Mouse (Mus musculus) heart, postnatal 4 days (tissue): ENCODE data around the gene Zbtb21. TPM values are rescaled to one million over a fixed set of nuclear protein-coding genes. Genes with fewer than 3 reads are reported as not detected.
"Not testable (repeated sequence)": the region's sequence is repeated elsewhere in the genome, so short reads cannot be mapped to it uniquely, and the experiment has no call there.

ENCODE experiments used
- DNase-seq: peaks from one replicate; pipeline ENCODE4 v3.0.0; 2021
- total RNA-seq, 2 experiments: library from RNA; stranded (reverse); gene quantifications; 2 replicates each; pipeline ENCODE4 v1.2.3; 2021

Zbtb21 gene
- 10 to 100 TPM; 17.1 to 18.2 TPM for total RNA-seq

- peak; percentile 97 for DNase-seq
These were observed at the start of gene Zbtb21, which contains the start of gene C2cd2 for GRCm38 (mm10) chr16:97962151-97962948. TSS of gene Zbtb21 (minus strand) at chr16:97962622. TSS of gene C2cd2 (minus strand) at chr16:97962598.

DNA sequence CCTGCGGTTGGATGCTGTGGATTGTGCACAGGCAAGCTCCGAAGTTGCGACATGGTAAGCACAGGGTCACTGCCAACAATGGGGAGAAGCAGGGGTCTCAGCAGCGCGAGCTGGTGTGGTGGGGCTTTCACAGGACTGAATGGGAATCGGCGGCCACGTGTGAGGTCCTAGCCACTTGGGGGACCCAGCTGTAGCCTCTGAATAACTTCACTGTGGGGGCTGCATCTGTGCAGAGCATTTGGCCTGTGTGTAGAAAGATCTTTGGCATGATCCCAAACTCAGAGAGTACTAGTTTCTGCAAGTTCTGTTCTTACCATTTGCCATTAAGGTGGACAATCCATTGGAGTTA is 34.9 kb upstream of the Zbtb21 start:
- not testable (repeated sequence) for DNase-seq

- peak; percentile 84 for DNase-seq
These were observed 34.4 kb upstream of the Zbtb21 start, which contains the start of gene B230307C23Rik for GRCm38 (mm10) chr16:97996616-97997382. TSS of gene B230307C23Rik (plus strand) at chr16:97997315.

DNA sequence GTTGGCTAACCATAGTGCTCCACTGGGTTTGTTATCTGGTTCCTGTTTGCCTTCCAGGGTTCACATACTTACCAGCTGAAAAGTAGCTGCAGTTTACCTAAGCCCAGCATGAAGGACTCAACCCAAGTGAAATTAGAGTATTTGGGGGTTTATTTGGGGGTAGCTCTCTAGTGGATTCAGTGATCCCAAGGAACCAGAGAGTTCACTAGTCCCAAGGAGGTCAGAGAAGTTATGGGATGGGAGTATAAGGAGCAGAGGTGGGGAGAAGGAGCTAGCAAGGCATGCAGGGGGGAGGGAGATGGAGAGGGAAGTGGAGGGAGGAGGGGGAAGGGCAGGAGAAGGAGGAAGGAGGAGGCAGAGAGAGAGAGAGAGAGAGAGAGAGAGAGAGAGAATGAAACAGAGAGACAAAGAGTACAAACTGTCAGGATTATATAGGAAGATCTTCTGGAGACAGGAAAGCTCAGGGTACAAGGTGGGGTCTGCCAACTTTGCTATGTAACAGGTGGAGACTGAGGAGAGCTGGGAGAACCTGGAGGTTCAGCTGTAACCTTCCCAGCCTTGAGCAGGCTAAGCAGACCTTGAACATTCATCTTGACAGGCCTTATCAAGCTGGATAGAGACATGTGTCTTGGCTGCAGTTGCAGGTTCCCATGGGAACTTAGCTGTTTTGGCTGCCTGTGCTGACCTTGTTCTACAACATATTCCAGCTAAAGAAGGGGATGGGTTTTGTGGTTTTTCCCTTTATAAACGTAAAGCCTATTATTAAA is 33.6 kb upstream of the Zbtb21 start:
- peak; percentile 64 for DNase-seq

- DNase-seq, result not testable (repeated sequence)
These were observed 30.1 kb upstream of the Zbtb21 start for GRCm38 (mm10) chr16:97992477-97992876.

DNA sequence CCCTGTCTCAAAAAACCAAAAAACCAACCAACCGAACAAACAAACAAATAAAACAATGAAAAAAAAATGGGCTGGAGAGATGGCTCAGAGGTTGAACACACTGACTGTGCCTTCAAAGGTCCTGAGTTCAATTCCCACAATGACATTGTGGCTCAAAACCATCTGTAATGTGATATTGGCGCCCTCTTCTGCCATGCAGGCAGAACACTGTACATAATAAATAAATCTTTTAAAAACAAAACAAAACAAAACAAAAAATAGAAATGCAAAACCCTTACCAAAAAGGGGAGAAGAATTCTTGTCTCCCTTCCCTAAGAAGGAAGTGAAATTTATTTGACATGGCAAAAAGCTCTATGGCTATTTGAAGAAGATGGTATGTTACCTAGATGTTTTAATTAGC is 29.1 kb upstream of the Zbtb21 start:
- no peak for DNase-seq

DNA sequence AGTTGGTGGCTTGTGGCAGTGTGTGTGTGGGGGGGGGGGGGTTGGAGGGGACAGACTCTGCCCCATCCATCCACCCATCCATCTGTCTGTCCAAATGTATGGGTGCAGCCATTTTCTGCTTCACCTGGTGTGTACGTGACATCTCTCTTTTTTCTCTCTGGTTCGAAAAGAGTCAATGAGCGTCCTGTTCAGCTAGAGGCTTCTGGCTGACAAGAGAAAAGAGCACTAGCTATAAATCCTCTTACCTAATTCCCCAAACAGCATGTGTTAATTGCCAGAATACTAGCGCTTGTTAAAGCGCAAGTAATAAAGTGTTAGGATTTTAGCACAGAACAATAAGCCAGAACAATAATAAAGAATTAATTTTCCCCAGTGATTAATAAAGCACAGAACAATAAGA is 22.2 kb upstream of the Zbtb21 start:
- DNase-seq, result no peak

GRCm38 (mm10) chr16:97981362-97981761 is 18.9 kb upstream of the Zbtb21 start:
- DNase-seq, result no peak

GRCm38 (mm10) chr16:97977722-97978121 is 15.3 kb upstream of the Zbtb21 start:
- DNase-seq, result no peak

DNA sequence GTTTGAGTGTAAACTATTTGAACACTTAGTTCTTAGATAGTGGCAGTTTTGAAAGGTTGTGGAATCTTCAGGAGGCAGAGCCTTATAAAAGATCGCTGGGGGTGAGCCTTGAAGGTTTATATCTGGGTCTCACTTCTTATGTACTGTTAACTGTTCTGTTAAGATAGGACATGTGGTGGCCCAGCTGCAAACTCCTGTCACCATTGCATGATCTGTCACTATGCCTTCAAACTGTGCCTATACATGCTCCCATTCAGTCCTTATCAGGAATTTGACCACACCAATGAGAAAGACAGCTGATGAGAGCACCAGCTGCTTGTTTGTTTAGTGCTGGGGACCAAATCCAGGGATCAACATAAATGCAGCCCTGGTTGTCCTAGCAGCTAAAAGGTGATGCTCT is 14.9 kb upstream of the Zbtb21 start:
- no peak for DNase-seq

GRCm38 (mm10) chr16:97963956-97964540 is 1.6 kb upstream of the Zbtb21 start:
- DNase-seq, result no peak

DNA sequence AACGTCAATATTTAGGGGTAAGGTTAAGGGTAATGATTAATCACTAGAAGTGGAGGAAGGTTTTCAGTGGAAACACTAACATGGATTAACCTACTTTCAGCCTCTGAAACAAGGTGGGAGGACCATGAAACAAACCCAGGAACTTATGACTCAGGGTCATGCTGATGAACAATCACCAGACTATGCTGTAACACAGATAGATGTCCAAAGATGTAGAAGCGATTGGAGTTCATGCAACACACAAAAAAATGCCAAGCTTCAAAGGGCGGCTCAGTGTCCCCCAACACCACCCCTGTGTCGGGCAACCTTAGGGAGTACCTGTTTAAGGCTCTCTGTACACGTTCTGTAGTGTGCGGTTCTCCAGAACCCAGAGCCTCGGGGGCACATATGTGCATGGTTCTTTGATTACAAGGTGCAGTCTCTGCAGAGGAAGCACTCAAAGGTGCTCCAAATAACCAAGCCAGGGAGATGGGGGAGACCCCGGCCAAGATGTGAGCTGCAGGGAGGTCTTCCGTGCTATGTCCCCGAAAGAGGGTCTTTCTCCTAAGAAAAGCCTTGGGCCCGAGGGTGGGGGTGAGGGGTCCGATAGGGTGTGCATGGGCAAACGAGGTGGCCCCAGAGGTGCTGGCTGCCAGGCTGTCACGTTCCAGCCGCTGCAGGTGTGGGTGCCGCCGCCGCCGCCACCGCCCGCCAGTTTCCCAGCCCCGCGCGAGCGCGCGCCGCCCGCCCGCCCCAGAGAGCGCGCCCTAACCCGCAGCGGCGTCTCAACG is 856 bp downstream of the Zbtb21 start:
- DNase-seq, result no peak

GRCm38 (mm10) chr16:97960348-97960747 is 2.1 kb downstream of the Zbtb21 start:
- DNase-seq, result no peak

- DNase-seq, result no peak
These were observed 3.9 kb downstream of the Zbtb21 start for GRCm38 (mm10) chr16:97958401-97958973.

GRCm38 (mm10) chr16:97957626-97958025 is 4.8 kb downstream of the Zbtb21 start:
- peak; percentile 59 for DNase-seq

DNA sequence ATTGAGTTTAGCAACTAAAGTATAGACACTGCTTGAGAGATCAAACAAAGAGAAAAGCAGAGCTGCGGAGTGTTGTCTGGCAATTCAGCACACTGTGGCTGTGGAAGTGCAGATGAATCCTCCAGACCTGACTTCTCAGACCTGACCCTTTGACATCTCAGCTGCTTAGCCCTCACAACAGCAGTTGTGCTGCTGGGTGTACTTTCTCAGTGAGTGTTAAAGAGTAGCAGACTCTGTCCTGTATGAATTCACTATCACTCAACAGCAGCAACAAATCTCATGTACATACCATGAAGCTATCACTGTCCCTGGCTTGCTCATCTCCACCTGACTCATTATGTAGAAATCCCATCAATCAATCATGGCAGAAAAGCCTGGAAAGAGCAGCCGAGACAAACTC is 6.4 kb downstream of the Zbtb21 start:
- DNase-seq, result no peak

- no peak for DNase-seq
These were observed 9.1 kb downstream of the Zbtb21 start for GRCm38 (mm10) chr16:97953300-97953699.

GRCm38 (mm10) chr16:97952801-97953200 is 9.6 kb downstream of the Zbtb21 start:
- DNase-seq, result no peak

- no peak for DNase-seq
These were observed 10.1 kb downstream of the Zbtb21 start for GRCm38 (mm10) chr16:97952371-97952770.

- DNase-seq, result no peak
These were observed 12.4 kb downstream of the Zbtb21 start for GRCm38 (mm10) chr16:97950061-97950460.

DNA sequence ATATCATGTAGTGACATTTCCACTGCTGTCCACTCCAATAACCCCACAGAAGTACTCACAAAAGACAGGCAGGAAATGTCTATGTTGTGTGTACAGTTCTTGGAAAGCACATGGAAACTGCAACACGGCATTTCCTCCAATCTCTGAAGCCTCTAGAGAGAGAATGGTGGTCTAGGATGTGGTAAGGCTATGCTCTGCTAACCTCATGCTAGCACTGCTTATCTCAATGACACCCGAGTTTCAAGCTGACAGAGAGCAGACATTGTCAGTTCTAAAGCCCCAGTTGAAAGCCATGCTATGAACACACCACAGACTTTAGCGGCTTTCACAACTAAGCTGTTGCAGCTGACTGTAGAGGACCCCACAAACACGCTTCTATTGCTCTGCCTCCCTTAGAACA is 13.6 kb downstream of the Zbtb21 start:
- DNase-seq, result no peak
